Mouse (Mus musculus): ENCODE data around the gene Agrn. TPM values are rescaled to one million over a fixed set of nuclear protein-coding genes. Genes with fewer than 3 reads are reported as not detected.
A peak's percentile ranks its signal among the peaks of the same experiment; 100 is the strongest.

Agrn gene
- total and polyA plus RNA-seq, 3 experiments: 23.2 to 39.3 (median 34.1) TPM

- no peak for DNase-seq
Observed at GRCm38 (mm10) chr4:156202462-156202893, 5.2 kb upstream of the Agrn start.

GRCm38 (mm10) chr4:156200623-156201475, 3.6 kb upstream of the Agrn start, which contains the start of gene Isg15:
Gene Isg15 (minus strand): TSS chr4:156200818.
- DNase-seq: peak; percentile 49

DNA sequence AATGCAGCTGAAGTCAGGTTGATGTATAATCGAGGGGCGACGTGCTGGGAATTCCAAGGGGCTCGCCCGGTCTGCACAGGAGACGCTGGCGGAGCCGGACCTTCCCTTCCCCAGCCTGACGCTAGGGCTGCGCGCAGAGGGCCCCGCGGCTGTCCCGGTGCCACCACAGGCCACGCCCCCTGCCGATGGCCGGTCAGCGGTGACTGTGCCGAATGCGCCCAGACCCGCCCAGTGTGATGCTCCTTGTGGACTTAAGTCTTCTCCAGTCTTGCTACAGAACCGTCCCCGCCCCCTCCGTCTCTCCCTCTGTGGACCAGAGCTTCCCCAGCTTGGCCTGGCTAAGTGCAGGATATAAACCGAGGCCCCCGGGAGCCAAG, 529 bp upstream of the Agrn start:
- peak; percentile 94 for DNase-seq

DNA sequence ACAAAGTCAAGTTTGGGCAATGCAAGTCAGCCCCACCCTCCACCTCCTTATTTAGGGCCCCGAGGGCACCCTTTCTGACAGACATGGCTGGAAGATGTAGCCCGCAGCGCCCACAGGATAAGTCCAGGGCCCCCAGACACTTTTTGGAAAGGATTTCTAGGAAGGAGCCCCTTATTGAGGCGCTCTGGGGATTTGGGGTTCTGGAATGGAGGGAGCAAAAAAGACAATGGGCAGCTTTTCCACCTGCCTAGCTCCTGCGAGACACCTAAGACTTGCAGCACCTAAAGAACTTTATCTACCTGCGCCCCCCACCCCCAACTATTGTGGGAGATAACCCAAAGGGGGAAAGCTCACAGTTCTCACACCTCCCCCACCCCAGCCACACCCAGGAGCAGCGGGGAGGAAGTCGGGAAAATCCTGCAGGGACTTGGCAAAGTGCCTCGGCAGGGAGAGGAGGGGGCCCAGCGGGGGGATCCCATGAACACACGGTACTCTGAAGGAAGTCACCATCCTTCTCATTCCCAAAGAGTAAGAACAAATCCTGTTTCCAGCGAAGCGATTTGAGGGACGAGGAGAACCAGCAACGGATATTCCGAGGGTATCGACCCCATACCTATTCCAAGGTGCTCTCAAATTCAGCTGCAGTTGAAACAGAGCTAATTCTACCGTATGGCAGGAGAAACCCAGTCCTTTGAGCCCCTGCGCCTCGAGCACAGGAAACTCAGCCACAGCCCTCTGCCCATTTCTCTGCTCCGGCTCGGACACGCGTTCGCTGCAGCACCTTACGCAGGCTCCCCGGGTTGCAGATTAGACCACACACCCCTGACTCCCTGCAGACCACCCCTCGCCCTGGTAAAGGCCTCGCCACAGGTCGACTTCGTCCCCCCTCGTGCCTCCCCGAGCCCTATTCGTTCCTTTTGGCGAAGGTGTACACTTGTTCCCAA, 1.1 kb downstream of the Agrn start:
- DNase-seq: peak; percentile 54

GRCm38 (mm10) chr4:156194346-156194745, 2.9 kb downstream of the Agrn start:
- no peak for DNase-seq

DNA sequence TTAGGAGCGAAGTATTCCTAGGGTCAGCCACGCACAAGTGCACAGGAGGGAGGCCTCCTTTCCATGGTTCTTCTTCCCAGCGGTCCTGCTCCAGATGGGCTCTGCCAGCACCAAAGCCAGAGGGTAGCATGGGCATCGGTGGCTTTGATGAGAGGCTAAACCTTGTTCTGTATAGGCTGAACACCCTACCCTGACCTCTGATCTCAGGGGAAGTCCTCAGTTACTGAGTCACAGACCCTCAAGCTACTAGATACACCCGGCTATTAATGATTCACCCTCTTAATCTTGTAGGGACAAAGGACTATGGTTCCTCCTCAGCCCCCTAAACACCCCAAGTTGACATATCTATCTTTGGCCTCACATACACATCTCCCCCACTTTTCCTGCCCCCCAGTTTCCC, 3.4 kb downstream of the Agrn start:
- no peak for DNase-seq

GRCm38 (mm10) chr4:156193200-156193590, 4.1 kb downstream of the Agrn start:
- DNase-seq: no peak

DNA sequence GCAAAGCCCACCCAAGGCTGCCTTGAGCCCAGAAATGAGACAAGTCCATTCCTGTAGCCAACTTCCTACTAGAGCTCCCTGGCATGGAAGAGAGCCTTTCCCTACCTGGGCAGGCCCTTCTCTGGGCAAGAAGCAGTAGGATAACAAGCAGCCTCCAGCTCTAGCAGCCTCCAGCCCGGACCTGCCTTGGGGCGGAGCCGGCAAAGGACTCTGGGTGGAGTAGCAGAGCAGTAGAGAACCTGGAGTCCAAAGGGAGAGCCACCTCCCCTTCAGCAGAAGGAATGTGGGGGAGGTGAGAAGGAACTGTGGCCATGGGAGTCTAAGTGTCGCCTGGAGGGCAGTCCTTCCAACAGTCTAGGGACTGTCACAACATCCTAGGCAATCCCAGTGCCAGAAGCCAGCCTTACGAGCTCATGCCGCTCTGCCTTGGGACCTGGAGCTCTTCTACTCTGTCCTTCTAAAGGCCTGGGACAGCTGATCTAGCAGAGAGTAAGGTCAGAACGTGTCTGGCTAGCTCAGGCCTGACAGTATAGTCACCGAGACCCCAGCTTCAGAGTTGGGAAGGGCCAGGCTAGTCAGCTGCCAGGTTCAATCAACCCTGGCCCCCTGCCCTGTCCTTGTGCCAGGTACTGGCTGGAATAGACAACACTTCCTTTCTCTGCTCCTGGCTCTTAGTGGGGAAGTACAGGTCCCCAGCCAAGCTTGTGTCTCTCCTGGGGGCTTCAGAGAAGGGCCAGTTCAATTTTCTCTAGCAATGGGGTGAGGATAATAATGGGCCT, 4.7 kb downstream of the Agrn start:
- no peak for DNase-seq

DNA sequence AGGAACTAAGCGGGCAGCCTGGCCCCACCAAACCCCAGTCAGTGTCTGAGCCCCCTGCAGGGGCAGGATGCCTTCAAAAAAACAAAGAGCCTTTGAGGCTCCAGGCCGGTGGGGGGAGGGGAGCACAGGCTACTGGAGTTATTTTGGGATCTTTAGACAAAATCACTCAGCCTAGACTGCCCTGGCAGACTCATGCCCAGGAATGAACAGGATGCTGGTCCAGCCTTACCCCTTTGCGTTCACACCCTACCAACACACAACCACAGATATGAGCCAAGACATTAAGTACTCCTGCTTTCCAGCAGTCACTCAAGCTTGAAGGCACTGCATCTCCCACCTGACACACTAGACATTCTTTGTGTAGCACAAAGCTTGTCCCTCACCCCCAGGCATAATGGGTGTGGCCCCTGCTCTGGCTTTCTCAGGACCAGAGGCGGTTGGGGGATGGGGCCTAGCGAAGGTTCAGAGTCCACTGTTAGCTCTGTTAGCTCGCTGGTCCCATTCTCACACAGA, 8.4 kb downstream of the Agrn start:
- no peak for DNase-seq

GRCm38 (mm10) chr4:156188162-156188810, 9.0 kb downstream of the Agrn start:
- DNase-seq: no peak

GRCm38 (mm10) chr4:156185950-156186850, 11.1 kb downstream of the Agrn start:
- no peak for DNase-seq

DNA sequence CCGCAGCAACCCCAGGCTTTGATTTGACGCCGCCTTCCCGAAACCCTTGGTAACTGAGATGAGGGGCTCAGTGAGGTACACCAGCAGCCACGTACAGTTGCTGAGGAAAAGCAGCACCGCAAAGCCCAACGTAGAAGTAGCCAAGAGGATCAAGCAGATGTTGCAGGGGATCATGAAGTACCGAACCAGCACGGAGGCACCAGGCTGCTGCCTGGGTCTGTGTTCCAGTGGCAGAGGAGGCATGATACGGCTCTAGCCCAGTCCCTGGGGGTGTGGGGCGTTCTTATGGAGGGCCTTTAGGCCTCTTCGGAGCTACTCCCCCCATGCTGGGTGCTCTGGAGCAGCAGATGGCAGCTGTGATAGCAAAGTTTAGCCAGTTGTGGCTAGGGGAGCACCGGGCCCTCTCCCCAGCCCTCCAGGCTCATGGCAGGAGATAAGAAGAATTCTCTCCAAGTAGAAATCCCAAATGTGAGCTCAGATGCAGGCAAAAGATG, 11.8 kb downstream of the Agrn start:
- no peak for DNase-seq

DNA sequence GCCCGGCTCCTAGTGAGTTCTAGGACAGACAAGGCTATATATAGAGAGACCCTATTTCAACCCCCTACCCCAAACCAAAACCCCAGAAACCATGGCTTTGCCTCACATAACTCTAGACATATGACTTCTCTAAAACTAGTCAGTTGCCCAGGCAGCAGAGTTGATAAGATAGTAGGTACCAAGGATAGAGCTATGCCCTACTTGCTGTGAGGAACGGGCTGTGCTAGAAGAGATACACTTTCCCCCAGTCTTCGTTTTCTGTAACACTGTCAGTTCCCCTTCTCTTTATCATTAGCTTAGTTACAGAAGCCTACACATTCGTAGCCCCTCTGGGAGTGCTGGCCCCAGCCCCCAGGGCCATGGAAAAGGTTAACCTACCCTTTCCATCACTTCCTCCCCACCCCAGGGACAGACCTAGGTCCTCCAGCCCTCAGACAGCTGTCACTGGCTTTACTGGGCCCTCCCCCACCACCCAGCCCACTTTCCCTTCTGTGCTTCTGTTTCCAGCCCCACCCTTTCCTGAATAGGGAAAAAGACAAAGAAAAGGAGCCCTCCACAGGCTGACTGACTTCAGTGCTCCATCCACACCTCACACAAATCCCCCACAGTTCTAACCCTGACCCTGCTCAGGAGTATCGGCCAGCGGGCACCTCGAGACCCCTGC, 12.9 kb downstream of the Agrn start:
- no peak for DNase-seq

GRCm38 (mm10) chr4:156183747-156184146, 13.5 kb downstream of the Agrn start:
- no peak for DNase-seq

- no peak for DNase-seq
Observed at GRCm38 (mm10) chr4:156177630-156178029, 19.7 kb downstream of the Agrn start.

DNA sequence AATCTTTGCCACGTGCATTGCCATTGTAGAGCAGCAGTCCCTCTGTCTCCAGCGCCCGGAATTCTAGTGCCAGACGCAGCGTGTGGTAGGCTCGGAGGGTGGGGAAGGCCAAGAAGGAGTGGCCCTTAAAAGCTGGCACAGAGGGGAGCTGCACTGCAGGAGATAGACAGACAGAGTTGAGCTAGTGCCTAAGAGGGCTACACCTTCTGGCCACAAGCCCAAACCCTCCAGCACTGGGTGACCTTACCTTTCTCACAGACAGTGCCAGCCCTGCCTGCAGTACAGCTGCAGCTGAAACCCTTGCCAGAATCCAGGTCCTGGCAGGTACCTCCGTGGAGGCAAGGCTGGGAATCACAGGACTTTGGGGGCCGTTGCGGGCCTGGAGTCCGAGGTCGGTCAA, 25.5 kb downstream of the Agrn start:
- no peak for DNase-seq

DNA sequence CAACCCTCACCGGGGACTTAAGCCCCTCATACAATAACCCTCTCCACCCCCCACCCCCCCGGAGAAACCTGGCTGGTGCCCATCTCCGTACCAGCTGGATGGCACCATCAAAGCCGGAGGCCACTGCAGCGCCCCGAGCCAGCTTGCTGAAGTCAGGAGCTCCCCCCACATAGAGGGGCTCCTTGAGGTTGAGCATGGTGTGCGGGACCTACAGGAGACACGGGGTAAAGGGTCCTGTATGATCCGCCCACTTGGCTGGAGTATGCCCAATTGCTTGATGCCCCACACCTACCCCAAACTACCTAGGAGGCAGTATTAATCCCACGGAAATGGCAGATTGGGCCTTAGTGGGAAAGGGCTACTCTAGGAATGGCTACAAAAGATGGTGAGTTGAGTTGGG, 28.2 kb downstream of the Agrn start:
- no peak for DNase-seq

- no peak for DNase-seq
Observed at GRCm38 (mm10) chr4:156168611-156169010, 28.7 kb downstream of the Agrn start.

- no peak for DNase-seq
Observed at GRCm38 (mm10) chr4:156166477-156166876, 30.8 kb downstream of the Agrn start.
